Mouse (Mus musculus) left cerebral cortex, postnatal 36 days (tissue): ENCODE measurements around the gene Kcnh7. TPM values are rescaled to one million over a fixed set of nuclear protein-coding genes. Genes with fewer than 3 reads are reported as not detected.

Experiments
- DNase-seq, 2 experiments: peaks; one replicate each; pipeline ENCODE4 v3.0.0; 2021 to 2022; ENCODE audit warnings: low spot score in 2 of 2, mixed read lengths in 1 of 2
- intact Hi-C: fragments of 180-260 bp; cut with DNase I; formaldehyde crosslinking; loops from one replicate; pipeline ENCODE4 v1.15.1; 2025
- total RNA-seq, 2 experiments: library from RNA; stranded (reverse); gene quantifications; 2 replicates each; pipeline ENCODE4 v1.2.3; 2021

The Kcnh7 gene
- total RNA-seq, 2 experiments from 2014 or later = 93.3 to 105 TPM

- DNase-seq = no peak
- intact Hi-C loops = no loop called here
These were observed 523.5 kb downstream of the Kcnh7 start for GRCm38 (mm10) chr2:62660565-62660964.

- intact Hi-C loops = no loop called here
- no peak for DNase-seq
These were observed 528.0 kb downstream of the Kcnh7 start for GRCm38 (mm10) chr2:62656072-62656471.

- peak; percentile 39 to 67 for DNase-seq
- intact Hi-C loops = loop anchor here (5.0 kb wide), 1 partner anchor 798 kb away; no protein-coding TSS in a partner anchor
These were observed 529.4 kb downstream of the Kcnh7 start for GRCm38 (mm10) chr2:62654519-62655338.

- no peak for DNase-seq
- intact Hi-C loops = loop anchor here (5.0 kb wide), 1 partner anchor 800 kb away; no protein-coding TSS in a partner anchor
These were observed 531.6 kb downstream of the Kcnh7 start for GRCm38 (mm10) chr2:62652466-62652865.

- intact Hi-C loops = loop anchor here (5.0 kb wide), 1 partner anchor 800 kb away; no protein-coding TSS in a partner anchor
These were observed 532.2 kb downstream of the Kcnh7 start for GRCm38 (mm10) chr2:62651890-62652289.

GRCm38 (mm10) chr2:62646671-62647289, 537.3 kb downstream of the Kcnh7 start:
- DNase-seq = no peak
- intact Hi-C loops = no loop called here

More at GRCm38 (mm10) chr2:62651890-62652289, 532.2 kb downstream of the Kcnh7 start:
- no peak for DNase-seq

GRCm38 (mm10) chr2:62646014-62646645, 538.0 kb downstream of the Kcnh7 start, which contains the start of gene Ifih1:
Gene Ifih1, minus strand, starts transcription at chr2:62646255.
- intact Hi-C loops = no loop called here
- DNase-seq = peak in 1 of 2 experiments; percentile 18

- intact Hi-C loops = no loop called here
- no peak for DNase-seq
These were observed 538.6 kb downstream of the Kcnh7 start for GRCm38 (mm10) chr2:62645475-62645874.

GRCm38 (mm10) chr2:62644891-62645290, 539.2 kb downstream of the Kcnh7 start:
- intact Hi-C loops = no loop called here
- DNase-seq = no peak
